Mouse (Mus musculus) lung, adult 2 months (tissue): ENCODE measurements around the gene Kcnn1.

Experiments used
- CTCF ChIP-seq: fragments of 200-500 bp; IDR thresholded peaks from 2 replicates; pipeline ENCODE4 v1.5.1; 2011; ENCODE audit warnings: mild to moderate bottlenecking, low read length, control low read depth; ENCODE audit not compliant: insufficient read depth
- POLR2A ChIP-seq: fragments of 200-500 bp; IDR thresholded peaks from 2 replicates; pipeline ENCODE4 v1.6.1; 2011; ENCODE audit warnings: low read depth, mild to moderate bottlenecking, control low read depth, low read length, borderline replicate concordance; ENCODE audit errors: extremely low read depth

DNA sequence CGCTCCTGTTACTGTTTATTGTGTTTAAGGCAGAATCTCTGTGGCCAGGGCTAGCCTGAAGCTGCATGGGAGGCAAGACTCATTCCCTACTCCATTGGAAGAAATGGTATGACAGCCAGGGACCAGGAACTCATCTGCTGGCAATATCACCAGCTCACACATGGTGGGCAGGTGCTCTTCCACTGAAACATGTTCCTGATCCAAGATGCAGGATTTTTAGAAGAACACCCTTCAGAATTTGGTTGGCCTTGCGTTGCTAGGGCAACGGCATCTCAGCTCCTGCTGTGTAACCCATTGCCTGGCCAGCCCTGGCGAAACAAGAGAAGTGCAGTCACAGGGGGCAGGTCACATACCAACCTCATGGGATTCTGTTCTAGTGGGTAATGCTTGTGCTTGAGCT is 16.4 kb upstream of the Kcnn1 start:
- TF ChIP-seq POLR2A (no peak), CTCF (no peak)
